Mouse (Mus musculus): ENCODE measurements around the gene Gm21904.
"Not testable (repeated sequence)": the region's sequence is repeated elsewhere in the genome, so short reads cannot be mapped to it uniquely, and the experiment has no call there.

Gene Gm21904

GRCm38 (mm10) chrY:17846166-17846565 lies at the start of gene Gm21904:
Gene Gm21904, minus strand, starts transcription at chrY:17846266.
- not testable (repeated sequence) for DNase-seq (ENCODE audit: low spot score)

- not testable (repeated sequence) for DNase-seq (ENCODE audit: low spot score)
These were observed 28.4 kb upstream of the Gm21904 start, which contains the start of the genes Gm20772 and Gm20831 for GRCm38 (mm10) chrY:17874441-17874840. Gene Gm20772, plus strand, starts transcription at chrY:17874741. Gene Gm20831, plus strand, starts transcription at chrY:17874741.
